Mouse (Mus musculus): ENCODE results near the gene Man2b1. TPM values are rescaled to one million over a fixed set of nuclear protein-coding genes. Genes with fewer than 3 reads are reported as not detected.

Man2b1 gene
- total and polyA plus RNA-seq, 3 experiments: 10.8 to 24.7 TPM; not detected in 1

- no peak overlapping the region for H3K4me3 ChIP-seq (ENCODE audit: control insufficient read depth in 1 of 2, insufficient read depth in 1 of 2, low read depth in 2 of 2, low read length in 2 of 2)
- no peak for DNase-seq (ENCODE audit: low read depth, low spot score)
- no peaks in the 10 kb centered on the region for H3K27me3 ChIP-seq (ENCODE audit: control insufficient read depth in 1 of 2, insufficient read depth in 2 of 2, low read length in 2 of 2)
- no peak overlapping the region for H3K27ac ChIP-seq (ENCODE audit: control insufficient read depth, low read depth, low read length)
- peaks cover 2 to 4% of the 10 kb centered on the region in 2 experiments for H3K36me3 ChIP-seq (ENCODE audit: control insufficient read depth in 1 of 2, insufficient read depth in 2 of 2, low read length in 2 of 2)
- peaks cover 1 to 10% of the 10 kb centered on the region in 2 experiments; a peak in 3 of 4 replicates for H3K4me1 ChIP-seq (ENCODE audit: control insufficient read depth in 1 of 2, insufficient read depth in 2 of 2, low read length in 2 of 2)
- TF ChIP-seq JUND (IDR thresholded peaks at IDR 0.05; ENCODE audit: low read depth, low read length) (no peak), CTCF (IDR thresholded peaks at IDR 0.05 in 2 of 3, conservative IDR thresholded peaks at IDR 0.05 in 1 of 3; ENCODE audit: control insufficient read depth in 1 of 3, insufficient read depth in 1 of 3, low read depth in 2 of 3, low read length in 3 of 3, poor library complexity in 1 of 3, severe bottlenecking in 1 of 3) (peak in 1 of 3 experiments; percentile 7; a peak in 1 of 6 replicates), POLR2A (IDR thresholded peaks at IDR 0.05; ENCODE audit: control insufficient read depth in 1 of 2, insufficient read depth in 1 of 2, low read depth in 1 of 2, low read length in 2 of 2, poor library complexity in 1 of 2) (peak in 1 of 2 experiments; percentile 11; a peak in 1 of 4 replicates)
- H3K9ac ChIP-seq (ENCODE audit: control insufficient read depth, low read depth, low read length, poor library complexity, severe bottlenecking): no peak overlapping the region
- peaks cover 25% of the 10 kb centered on the region for H3K79me2 ChIP-seq (ENCODE audit: control insufficient read depth, insufficient read depth, low read length, poor library complexity)
- no peaks in the 10 kb centered on the region for H3K9me3 ChIP-seq (replicated peaks; ENCODE audit: insufficient read depth, low read length)
Observed at GRCm38 (mm10) chr8:85076001-85076400, 7.1 kb upstream of the Man2b1 start.

- DNase-seq (ENCODE audit: low read depth, low spot score): peak; percentile 90
- TF ChIP-seq CHD2 (IDR thresholded peaks at IDR 0.05; ENCODE audit: low read length): no peak
- TF ChIP-seq MAZ (IDR thresholded peaks at IDR 0.05; ENCODE audit: low read depth, low read length): 0 out of 2 replicates have a peak, but pooled peaks have one; percentile 26
- TF ChIP-seq POLR2AphosphoS5 (IDR thresholded peaks at IDR 0.05; ENCODE audit: borderline replicate concordance, low read depth, low read length): no peak
- no peak for TF ChIP-seq ETS1 (IDR thresholded peaks at IDR 0.05; ENCODE audit: low read depth, low read length)
- TF ChIP-seq CTCF (IDR thresholded peaks at IDR 0.05 in 2 of 3, conservative IDR thresholded peaks at IDR 0.05 in 1 of 3; ENCODE audit: control insufficient read depth in 1 of 3, insufficient read depth in 1 of 3, low read depth in 2 of 3, low read length in 3 of 3, poor library complexity in 1 of 3, severe bottlenecking in 1 of 3): peak; percentile 80 to 95 (median 90)
- peak; percentile 84 for TF ChIP-seq RAD21 (IDR thresholded peaks at IDR 0.05; ENCODE audit: low read depth, low read length)
- no peak for TF ChIP-seq TAL1 (IDR thresholded peaks at IDR 0.05; ENCODE audit: low read length)
- peak; percentile 82 for TF ChIP-seq ZC3H11A (IDR thresholded peaks at IDR 0.05; ENCODE audit: low read depth, low read length)
- TF ChIP-seq ZNF384 (IDR thresholded peaks at IDR 0.05; ENCODE audit: low read depth, low read length): no peak
- TF ChIP-seq SIN3A (IDR thresholded peaks at IDR 0.05; ENCODE audit: low read length): peak; percentile 62; the same call in 1 of the 2 replicates
- no peak for TF ChIP-seq ZMIZ1 (IDR thresholded peaks at IDR 0.05; ENCODE audit: low read depth, low read length)
- TF ChIP-seq HCFC1 (IDR thresholded peaks at IDR 0.05; ENCODE audit: low read depth, low read length): 0 out of 2 replicates have a peak, but pooled peaks have one; percentile 40
- no peak for TF ChIP-seq ELF1 (IDR thresholded peaks at IDR 0.05; ENCODE audit: low read depth, low read length)
- TF ChIP-seq SMC3 (IDR thresholded peaks at IDR 0.05; ENCODE audit: low read depth, low read length): peak; percentile 88
- 0 out of 2 replicates have a peak, but pooled peaks have one; percentile 25 for TF ChIP-seq MYC (IDR thresholded peaks at IDR 0.05; ENCODE audit: low read depth, low read length)
- Histone ChIP-seq H3K4me3 (ENCODE audit: control insufficient read depth in 1 of 2, insufficient read depth in 1 of 2, low read depth in 2 of 2, low read length in 2 of 2) (no peak overlapping the region), H3K9me3 (replicated peaks; ENCODE audit: insufficient read depth, low read length) (no peaks in the 10 kb centered on the region), H3K9ac (ENCODE audit: control insufficient read depth, low read depth, low read length, poor library complexity, severe bottlenecking) (no peak overlapping the region), H3K27ac (ENCODE audit: control insufficient read depth, low read depth, low read length) (no peak overlapping the region), H3K36me3 (ENCODE audit: control insufficient read depth in 1 of 2, insufficient read depth in 2 of 2, low read length in 2 of 2) (peaks cover 0 to 2% of the 10 kb centered on the region in 2 experiments; a peak in 3 of 4 replicates), H3K79me2 (ENCODE audit: control insufficient read depth, insufficient read depth, low read length, poor library complexity) (peaks cover 22% of the 10 kb centered on the region), H3K4me1 (ENCODE audit: control insufficient read depth in 1 of 2, insufficient read depth in 2 of 2, low read length in 2 of 2) (peaks cover 0 to 11% of the 10 kb centered on the region in 2 experiments; a peak in 1 of 4 replicates), H3K27me3 (ENCODE audit: control insufficient read depth in 1 of 2, insufficient read depth in 2 of 2, low read length in 2 of 2) (no peaks in the 10 kb centered on the region)
Observed at GRCm38 (mm10) chr8:85076993-85077392, 6.1 kb upstream of the Man2b1 start.

All from MEL (cell line).